Mouse (Mus musculus) small intestine, adult 10 weeks (tissue): ENCODE results near the gene Olfr1467. TPM values are rescaled to one million over a fixed set of nuclear protein-coding genes. Genes with fewer than 3 reads are reported as not detected.

Experiments
- polyA plus RNA-seq: library from polyadenylated mRNA; stranded (reverse); fragments of 350-450 nt; fragmentation: Illumina TruSeq; extraction: RNeasy Lipid Tissue Mini Kit (QIAGEN cat#74804); gene quantifications from one replicate; pipeline ENCODE4 v1.2.3, GENCODE M21; 2014; ENCODE audit warnings: low replicate concordance

The Olfr1467 gene
- polyA plus RNA-seq = not detected

GRCm38 (mm10) chr19:13361936-13362335 is at the start of gene Olfr1467:
Gene Olfr1467 (plus strand): TSS chr19:13362236.

GRCm38 (mm10) chr19:13315441-13315840 is 46.6 kb upstream of the Olfr1467 start, which contains the start of gene Olfr1465:
Gene Olfr1465 (minus strand): TSS chr19:13315541.

GRCm38 (mm10) chr19:13338562-13338961 is 23.5 kb upstream of the Olfr1467 start, which contains the start of gene Olfr1466:
Gene Olfr1466 (plus strand): TSS chr19:13338862.

GRCm38 (mm10) chr19:13407549-13407948 is 45.5 kb downstream of the Olfr1467 start, which contains the start of gene Olfr1469:
Gene Olfr1469 (plus strand): TSS chr19:13407849.

Other genes with a start within 250 kb of the Olfr1467 start
- gene Olfr1459, start 212.7 kb upstream of the Olfr1467 start, polyA plus RNA-seq = not detected
- gene Olfr1461, start 199.2 kb upstream of the Olfr1467 start, polyA plus RNA-seq = not detected
- not detected for gene Olfr1462, start 176.5 kb upstream of the Olfr1467 start, polyA plus RNA-seq
- not detected for gene Olfr1463, start 130.9 kb upstream of the Olfr1467 start, polyA plus RNA-seq
- gene Olfr1465, start 46.7 kb upstream of the Olfr1467 start, polyA plus RNA-seq = not detected
- not detected for gene Olfr1466, start 23.4 kb upstream of the Olfr1467 start, polyA plus RNA-seq
- gene Olfr1469, start 45.6 kb downstream of the Olfr1467 start, polyA plus RNA-seq = not detected
- gene Olfr1471, start 81.2 kb downstream of the Olfr1467 start, polyA plus RNA-seq = not detected
- not detected for gene Olfr1472, start 93.8 kb downstream of the Olfr1467 start, polyA plus RNA-seq
- not detected for gene Olfr1474, start 107.3 kb downstream of the Olfr1467 start, polyA plus RNA-seq
- gene Olfr1475, start 118.0 kb downstream of the Olfr1467 start, polyA plus RNA-seq = not detected
- not detected for gene Olfr1477, start 138.3 kb downstream of the Olfr1467 start, polyA plus RNA-seq
- gene Olfr1480, start 165.7 kb downstream of the Olfr1467 start, polyA plus RNA-seq = not detected
- gene Olfr1484, start 221.3 kb downstream of the Olfr1467 start, polyA plus RNA-seq = not detected